Mouse (Mus musculus) left cerebral cortex, postnatal 10 days (tissue): ENCODE data around the gene Hist3h2a. TPM values are rescaled to one million over a fixed set of nuclear protein-coding genes. Genes with fewer than 3 reads are reported as not detected.

ENCODE experiments used
- DNase-seq, 2 experiments: peaks; one replicate each; pipeline ENCODE4 v3.0.0; 2021 to 2022; ENCODE audit warnings: low spot score in 2 of 2, mixed read lengths in 1 of 2; ENCODE audit errors: extremely low spot score in 1 of 2
- intact Hi-C: fragments of 180-260 bp; cut with DNase I; formaldehyde crosslinking; loops from one replicate; pipeline ENCODE4 v1.15.1; 2025
- total RNA-seq, 2 experiments: library from RNA; stranded (reverse); gene quantifications; 2 replicates each; pipeline ENCODE4 v1.2.3; 2021

Hist3h2a gene
- total RNA-seq, 2 experiments from 2014 or later = 66.5 to 67.4 TPM

- no peak for DNase-seq
- intact Hi-C loops = no loop called here
These were observed 26.0 kb downstream of the Hist3h2a start for GRCm38 (mm10) chr11:58980381-58980990.

GRCm38 (mm10) chr11:58981541-58982447, 27.3 kb downstream of the Hist3h2a start:
- intact Hi-C loops = no loop called here
- peak; percentile 70 to 87 for DNase-seq

- intact Hi-C loops = no loop called here
These were observed 28.1 kb downstream of the Hist3h2a start for GRCm38 (mm10) chr11:58982471-58983097.

GRCm38 (mm10) chr11:58983691-58984341, 29.3 kb downstream of the Hist3h2a start:
- intact Hi-C loops = no loop called here
- DNase-seq = peak in 1 of 2 experiments; percentile 7

More at GRCm38 (mm10) chr11:58982471-58983097, 28.1 kb downstream of the Hist3h2a start:
- peak in 1 of 2 experiments; percentile 38 for DNase-seq

GRCm38 (mm10) chr11:58984657-58985056, 30.2 kb downstream of the Hist3h2a start:
- peak in 1 of 2 experiments; percentile 18 for DNase-seq
- intact Hi-C loops = no loop called here

GRCm38 (mm10) chr11:58985299-58985917, 30.9 kb downstream of the Hist3h2a start:
- peak in 1 of 2 experiments; percentile 15 for DNase-seq
- intact Hi-C loops = no loop called here

GRCm38 (mm10) chr11:58989166-58989565, 34.7 kb downstream of the Hist3h2a start:
- intact Hi-C loops = no loop called here
- DNase-seq = peak in 1 of 2 experiments; percentile 6

- peak in 1 of 2 experiments; percentile 38 for DNase-seq
- intact Hi-C loops = no loop called here
These were observed 35.7 kb downstream of the Hist3h2a start for GRCm38 (mm10) chr11:58990141-58990540.

- intact Hi-C loops = no loop called here
- peak in 1 of 2 experiments; percentile 60 for DNase-seq
These were observed 36.3 kb downstream of the Hist3h2a start for GRCm38 (mm10) chr11:58990794-58991193.

- DNase-seq = peak in 1 of 2 experiments; percentile 11
- intact Hi-C loops = no loop called here
These were observed 37.4 kb downstream of the Hist3h2a start for GRCm38 (mm10) chr11:58991911-58992310.

GRCm38 (mm10) chr11:58993091-58993670, 38.7 kb downstream of the Hist3h2a start:
- no peak for DNase-seq
- intact Hi-C loops = no loop called here

GRCm38 (mm10) chr11:58994337-58994826, 39.9 kb downstream of the Hist3h2a start:
- peak in 1 of 2 experiments; percentile 74 for DNase-seq
- intact Hi-C loops = no loop called here

- intact Hi-C loops = no loop called here
- DNase-seq = peak in 1 of 2 experiments; percentile 14
These were observed 40.7 kb downstream of the Hist3h2a start for GRCm38 (mm10) chr11:58995061-58995806.

- intact Hi-C loops = no loop called here
- DNase-seq = peak in 1 of 2 experiments; percentile 40
These were observed 41.4 kb downstream of the Hist3h2a start for GRCm38 (mm10) chr11:58995807-58996370.

- no peak for DNase-seq
- intact Hi-C loops = no loop called here
These were observed 43.1 kb downstream of the Hist3h2a start for GRCm38 (mm10) chr11:58997541-58997940.

- no peak for DNase-seq
- intact Hi-C loops = no loop called here
These were observed 44.7 kb downstream of the Hist3h2a start for GRCm38 (mm10) chr11:58999158-58999557.

- intact Hi-C loops = no loop called here
- DNase-seq = no peak
These were observed 45.3 kb downstream of the Hist3h2a start for GRCm38 (mm10) chr11:58999830-59000229.
